Mouse (Mus musculus) embryo, embryonic 11.5 days (tissue): ENCODE measurements around the gene Ctla4.

ENCODE experiments used
- DNase-seq: peaks from one replicate; pipeline ENCODE4 v3.0.0-alpha.2; 2012; ENCODE audit warnings: low read depth, low spot score

Gene Ctla4

GRCm38 (mm10) chr1:60865167-60865566 is 21.6 kb upstream of the Ctla4 start:
- DNase-seq: no peak

GRCm38 (mm10) chr1:60866043-60866442 is 20.8 kb upstream of the Ctla4 start:
- no peak for DNase-seq

- DNase-seq: no peak
Observed at GRCm38 (mm10) chr1:60868333-60869277, 18.2 kb upstream of the Ctla4 start.

- no peak for DNase-seq
Observed at GRCm38 (mm10) chr1:60875267-60875666, 11.5 kb upstream of the Ctla4 start.

- no peak for DNase-seq
Observed at GRCm38 (mm10) chr1:60880116-60880867, 6.5 kb upstream of the Ctla4 start.

- DNase-seq: no peak
Observed at GRCm38 (mm10) chr1:60882792-60883191, 4.0 kb upstream of the Ctla4 start.

- no peak for DNase-seq
Observed at GRCm38 (mm10) chr1:60883279-60883678, 3.5 kb upstream of the Ctla4 start.

- no peak for DNase-seq
Observed at GRCm38 (mm10) chr1:60884611-60885010, 2.2 kb upstream of the Ctla4 start.

GRCm38 (mm10) chr1:60898127-60898932 is 11.5 kb downstream of the Ctla4 start:
- no peak for DNase-seq

GRCm38 (mm10) chr1:60898933-60899210 is 12.1 kb downstream of the Ctla4 start:
- no peak for DNase-seq

GRCm38 (mm10) chr1:60899244-60899643 is 12.4 kb downstream of the Ctla4 start:
- DNase-seq: no peak

- no peak for DNase-seq
Observed at GRCm38 (mm10) chr1:60902547-60902946, 15.7 kb downstream of the Ctla4 start.

GRCm38 (mm10) chr1:60903126-60903525 is 16.3 kb downstream of the Ctla4 start:
- no peak for DNase-seq

- no peak for DNase-seq
Observed at GRCm38 (mm10) chr1:60904456-60904978, 17.7 kb downstream of the Ctla4 start.

GRCm38 (mm10) chr1:60907466-60907865 is 20.7 kb downstream of the Ctla4 start:
- no peak for DNase-seq

- no peak for DNase-seq
Observed at GRCm38 (mm10) chr1:60908751-60909161, 22.0 kb downstream of the Ctla4 start.

GRCm38 (mm10) chr1:60909746-60910145 is 22.9 kb downstream of the Ctla4 start:
- no peak for DNase-seq

GRCm38 (mm10) chr1:60910796-60911195 is 24.0 kb downstream of the Ctla4 start:
- DNase-seq: no peak

- no peak for DNase-seq
Observed at GRCm38 (mm10) chr1:60911631-60912030, 24.8 kb downstream of the Ctla4 start.

- no peak for DNase-seq
Observed at GRCm38 (mm10) chr1:60913305-60913704, 26.5 kb downstream of the Ctla4 start.

- no peak for DNase-seq
Observed at GRCm38 (mm10) chr1:60916281-60916781, 29.5 kb downstream of the Ctla4 start.
